Mouse (Mus musculus) liver, embryonic 14.5 days (tissue): Measurements from ENCODE around the gene Pom121l2.
A peak's percentile ranks its signal among the peaks of the same experiment; 100 is the strongest.

Experiments
- CTCF ChIP-seq: IDR thresholded peaks from 2 replicates; pipeline ENCODE4 v1.5.1; 2016; ENCODE audit warnings: antibody characterized with exemption, low read depth, control low read depth
- EP300 ChIP-seq: IDR thresholded peaks from 2 replicates; pipeline ENCODE4 v1.6.1; 2016; ENCODE audit warnings: antibody characterized with exemption, low read depth

GRCm38 (mm10) chr13:22006334-22007120 is 25.5 kb downstream of the Pom121l2 start:
- TF ChIP-seq EP300 (no peak), CTCF (0 out of 2 replicates have a peak, but pooled peaks have one; percentile 27)
